Mouse (Mus musculus) megakaryocyte, embryonic 14.5 days (primary cell): Measurements from ENCODE around the gene Pum1. TPM values are rescaled to one million over a fixed set of nuclear protein-coding genes. Genes with fewer than 3 reads are reported as not detected.

Experiments used
- H3K27me3 ChIP-seq: replicated peaks from 2 replicates; pipeline ENCODE3; 2012; ENCODE audit warnings: inconsistent platforms
- H3K36me3 ChIP-seq: replicated peaks from 2 replicates; pipeline ENCODE3; 2012; ENCODE audit warnings: low read length, inconsistent platforms, mixed read lengths
- H3K4me1 ChIP-seq: 2 replicates; pipeline ENCODE4 v1.6.1; 2012; ENCODE audit warnings: inconsistent platforms
- H3K4me3 ChIP-seq: replicated peaks from 2 replicates; pipeline ENCODE3; 2012; ENCODE audit warnings: moderate library complexity, mild to moderate bottlenecking, inconsistent platforms
- H3K9me3 ChIP-seq: 2 replicates; pipeline ENCODE4 v1.6.1; 2012; ENCODE audit warnings: inconsistent platforms
- FLI1 ChIP-seq: IDR thresholded peaks from 2 replicates; pipeline ENCODE4 v1.6.1; 2012; ENCODE audit warnings: low read length, inconsistent platforms, mixed read lengths
- GATA1 ChIP-seq: IDR thresholded peaks from 3 replicates; pipeline ENCODE4 v1.6.1; 2012; ENCODE audit warnings: mixed read lengths, low read length, inconsistent platforms, borderline replicate concordance
- polyA plus RNA-seq: library from polyadenylated mRNA; stranded (reverse); fragments of >175 nt; gene quantifications from 2 replicates; pipeline ENCODE4 v1.2.3, GENCODE M21; 2012; ENCODE audit warnings: low replicate concordance; ENCODE audit not compliant: insufficient read depth

Gene Pum1
- polyA plus RNA-seq, 1 experiment, result 7.0 TPM

DNA sequence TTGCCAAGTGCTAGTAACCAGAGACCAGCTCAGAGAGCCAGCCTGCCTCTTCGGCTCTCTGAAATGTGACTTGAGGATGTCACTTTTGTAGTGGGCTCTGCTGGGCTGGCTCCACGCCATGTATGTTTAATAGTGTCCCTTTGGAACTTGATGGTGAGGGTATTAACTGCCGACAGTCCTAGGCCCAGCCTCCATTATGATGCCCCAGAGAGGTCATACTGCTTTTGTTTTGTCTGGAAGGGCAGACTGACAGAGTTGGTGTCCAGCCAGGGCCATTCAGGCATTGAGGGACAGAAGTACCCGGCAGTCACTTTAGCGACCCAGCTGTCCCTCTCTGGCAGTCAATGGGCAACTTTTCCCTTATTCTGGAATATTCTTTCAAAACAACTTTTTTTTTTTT, 146.7 kb downstream of the Pum1 start:
- no peaks in the 10 kb centered on the region for H3K9me3 ChIP-seq
- no peaks in the 10 kb centered on the region; the same call in 1 of the 2 replicates for H3K4me1 ChIP-seq
- H3K4me3 ChIP-seq, result no peak overlapping the region
- peaks cover 70% of the 10 kb centered on the region for H3K27me3 ChIP-seq
- H3K36me3 ChIP-seq, result no peaks in the 10 kb centered on the region
- TF ChIP-seq FLI1 (no peak), GATA1 (no peak)

DNA sequence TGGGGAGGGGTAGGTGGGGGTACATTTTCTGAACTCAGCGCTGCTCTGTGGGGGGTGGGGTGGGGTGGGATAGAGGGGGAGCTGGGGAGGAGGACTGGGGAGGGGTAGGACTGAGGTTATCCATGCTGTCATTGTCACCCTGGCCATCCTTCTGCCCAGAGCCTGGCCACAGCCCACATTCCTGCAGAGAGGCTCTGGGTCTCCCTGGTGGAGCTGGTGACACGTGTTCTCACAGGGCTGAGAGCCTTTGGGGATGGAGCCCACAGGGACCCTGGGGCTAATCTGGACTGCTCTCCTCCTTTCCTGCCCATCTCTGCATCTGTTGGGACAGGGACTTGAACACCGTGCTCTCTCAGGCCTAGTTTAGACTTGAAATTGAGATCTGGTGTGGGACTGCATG, 147.7 kb downstream of the Pum1 start:
- Histone ChIP-seq H3K36me3 (no peaks in the 10 kb centered on the region), H3K9me3 (no peaks in the 10 kb centered on the region), H3K4me3 (no peak overlapping the region), H3K4me1 (no peaks in the 10 kb centered on the region; the same call in 1 of the 2 replicates), H3K27me3 (peaks cover 70% of the 10 kb centered on the region)
- TF ChIP-seq GATA1 (no peak), FLI1 (no peak)

DNA sequence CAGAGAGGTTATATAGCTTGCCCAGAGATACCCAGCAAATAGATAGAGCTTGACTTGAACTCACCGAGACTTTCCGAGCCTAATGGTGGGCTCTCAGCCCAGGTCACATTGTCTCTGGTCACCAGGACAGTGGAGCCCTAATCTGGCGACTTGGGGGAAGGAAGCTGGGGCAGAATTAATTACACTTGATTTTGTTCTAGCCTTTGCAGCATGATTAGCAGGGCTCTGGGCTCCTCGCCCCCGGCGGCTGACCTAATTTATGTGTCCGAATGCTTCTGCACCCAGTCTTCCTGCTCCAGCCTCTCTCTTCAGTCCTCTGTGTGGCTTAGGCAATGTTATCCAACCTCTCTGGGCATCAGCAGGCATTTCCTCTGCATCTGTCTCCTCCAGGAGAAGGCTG, 148.3 kb downstream of the Pum1 start:
- Histone ChIP-seq H3K36me3 (no peaks in the 10 kb centered on the region), H3K4me3 (no peak overlapping the region), H3K4me1 (no peaks in the 10 kb centered on the region; the same call in 1 of the 2 replicates), H3K27me3 (peaks cover 71% of the 10 kb centered on the region), H3K9me3 (no peaks in the 10 kb centered on the region)
- TF ChIP-seq FLI1 (no peak), GATA1 (no peak)

DNA sequence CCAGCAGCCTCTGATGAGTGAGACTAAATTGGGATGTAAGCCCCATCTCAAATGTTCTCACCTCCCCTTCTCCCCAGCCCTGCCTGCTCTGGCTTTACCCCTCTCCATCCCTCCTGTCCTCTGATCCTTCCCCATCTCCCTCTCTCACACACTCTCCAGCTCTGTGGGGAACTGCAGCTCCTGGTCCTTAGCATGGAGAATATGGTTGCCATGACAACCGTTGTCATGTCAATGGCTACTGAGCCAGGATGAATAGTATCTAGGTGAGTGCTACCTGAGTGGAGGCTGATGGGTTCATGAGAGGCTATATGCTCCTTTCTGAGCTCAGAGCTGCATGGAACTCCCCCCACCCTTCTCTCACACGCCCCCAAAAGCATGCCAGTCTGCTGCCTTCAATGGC, 150.8 kb downstream of the Pum1 start:
- Histone ChIP-seq H3K36me3 (no peaks in the 10 kb centered on the region), H3K4me3 (no peak overlapping the region), H3K9me3 (no peaks in the 10 kb centered on the region), H3K4me1 (no peaks in the 10 kb centered on the region; the same call in 1 of the 2 replicates), H3K27me3 (peaks cover 78% of the 10 kb centered on the region)
- no peak for TF ChIP-seq GATA1
- TF ChIP-seq FLI1, result no peak

DNA sequence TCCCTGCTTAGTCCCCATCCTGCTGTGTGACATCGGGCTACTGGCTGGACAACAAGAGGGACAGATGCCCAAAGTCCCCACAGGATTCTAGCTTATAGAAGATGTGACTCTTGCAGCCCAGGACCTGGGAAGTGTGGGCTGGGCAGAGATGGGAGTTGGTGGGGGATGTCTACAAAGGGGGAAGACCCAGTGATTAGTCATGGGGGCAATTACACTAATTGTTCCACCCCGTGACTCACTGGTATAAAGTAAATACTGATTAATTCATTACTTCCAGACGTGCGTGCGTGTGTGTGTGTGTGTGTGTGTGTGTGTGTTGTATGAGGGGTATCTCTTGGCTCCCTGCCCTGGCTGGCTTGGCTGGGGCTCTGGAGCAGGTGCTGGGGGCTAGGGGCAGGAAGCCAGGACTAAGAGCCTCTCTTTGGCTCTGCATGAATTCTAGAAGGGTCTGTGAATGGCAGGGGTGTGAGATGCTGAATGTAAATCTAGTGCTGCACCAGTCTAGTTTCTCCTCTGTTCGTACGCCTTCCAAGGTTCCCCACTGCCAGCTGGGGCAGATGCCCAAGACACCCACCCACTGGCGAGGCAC, 151.7 kb downstream of the Pum1 start:
- no peaks in the 10 kb centered on the region; the same call in 1 of the 2 replicates for H3K4me1 ChIP-seq
- no peaks in the 10 kb centered on the region for H3K36me3 ChIP-seq
- no peak overlapping the region for H3K4me3 ChIP-seq
- H3K9me3 ChIP-seq, result no peaks in the 10 kb centered on the region
- peaks cover 76% of the 10 kb centered on the region for H3K27me3 ChIP-seq
- TF ChIP-seq FLI1 (no peak), GATA1 (no peak)

DNA sequence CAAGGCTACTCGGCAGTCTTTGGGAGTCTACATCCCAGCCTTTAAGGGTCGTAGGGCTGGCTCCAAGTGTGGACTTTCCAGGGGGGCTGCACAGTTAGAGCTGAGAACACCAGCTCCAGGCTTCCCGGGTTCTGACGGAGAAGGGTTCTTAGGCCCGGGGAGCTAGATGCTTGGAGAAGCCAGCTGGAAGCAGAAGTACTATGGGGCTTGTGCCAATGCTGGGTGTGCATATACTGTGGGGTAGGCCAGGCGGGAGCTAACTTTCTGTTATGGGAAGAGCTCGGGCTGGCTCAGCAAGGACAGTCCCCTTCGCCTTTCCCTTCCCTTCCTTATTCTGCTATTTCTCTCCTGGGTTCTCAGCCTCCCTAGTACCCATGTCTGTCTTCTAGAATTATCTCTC, 152.7 kb downstream of the Pum1 start:
- Histone ChIP-seq H3K4me3 (no peak overlapping the region), H3K9me3 (no peaks in the 10 kb centered on the region), H3K36me3 (no peaks in the 10 kb centered on the region), H3K27me3 (peaks cover 82% of the 10 kb centered on the region), H3K4me1 (peaks cover 4% of the 10 kb centered on the region; the same call in 1 of the 2 replicates)
- TF ChIP-seq GATA1, result no peak
- TF ChIP-seq FLI1, result no peak

DNA sequence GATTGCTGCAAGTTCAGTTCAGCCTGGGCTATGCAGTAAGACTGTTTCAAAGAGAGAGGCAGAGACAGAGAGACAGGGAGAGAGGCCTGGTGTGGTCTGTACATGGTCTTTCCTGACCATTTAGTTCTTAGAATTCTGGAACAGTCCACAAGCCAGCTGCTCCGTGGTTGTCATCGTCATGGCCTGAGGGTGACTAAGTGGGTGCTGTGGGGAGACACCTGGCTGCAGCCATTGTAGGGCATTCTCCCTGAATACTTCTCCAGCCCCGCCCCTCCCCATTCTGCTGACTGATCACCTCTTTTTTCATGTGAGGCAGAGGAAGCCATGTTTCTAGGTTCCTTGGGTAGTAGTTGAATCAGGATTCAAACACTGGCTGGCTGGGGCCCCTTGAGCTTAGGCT, 156.7 kb downstream of the Pum1 start:
- H3K4me3 ChIP-seq, result no peak overlapping the region

DNA sequence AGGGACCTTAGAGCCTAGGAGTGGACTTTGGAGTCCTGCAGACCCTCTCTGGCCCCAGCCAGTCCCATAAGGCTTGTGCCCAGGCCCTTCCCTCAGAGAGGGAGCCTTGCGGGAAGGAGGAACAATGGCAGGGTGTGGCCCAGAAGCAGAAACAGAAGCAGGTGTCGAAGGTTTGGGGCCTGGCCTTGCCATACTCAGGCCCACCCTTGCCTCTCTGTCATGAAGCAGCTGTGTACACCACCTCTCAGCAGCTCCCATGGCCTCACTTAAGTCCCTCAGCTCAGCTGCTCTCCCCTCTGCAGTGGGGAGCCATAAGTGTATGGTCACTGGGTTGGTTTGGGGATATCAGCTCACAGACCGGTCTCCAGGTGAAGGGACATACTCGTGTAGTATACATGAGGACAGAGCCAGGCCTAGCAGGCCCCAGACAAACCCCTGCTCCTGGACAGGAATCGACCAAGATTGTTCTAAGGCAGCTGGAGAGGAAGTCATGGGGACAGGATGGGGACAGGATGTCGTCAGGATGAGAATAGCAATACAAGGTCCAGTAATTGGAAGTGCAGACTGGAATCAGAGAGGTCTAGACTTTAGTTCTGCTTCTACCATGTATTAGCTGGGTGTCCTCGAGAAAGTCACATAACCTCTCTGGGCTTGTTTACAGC, 157.6 kb downstream of the Pum1 start:
- Histone ChIP-seq H3K9me3 (no peaks in the 10 kb centered on the region), H3K4me3 (no peak overlapping the region), H3K36me3 (no peaks in the 10 kb centered on the region), H3K4me1 (peaks cover 6% of the 10 kb centered on the region; the same call in 1 of the 2 replicates), H3K27me3 (peaks cover 72% of the 10 kb centered on the region)
- TF ChIP-seq FLI1 (no peak), GATA1 (no peak)

More for the DNA sequence above, 156.7 kb downstream of the Pum1 start:
- Histone ChIP-seq H3K9me3 (no peaks in the 10 kb centered on the region), H3K4me1 (peaks cover 6% of the 10 kb centered on the region; the same call in 1 of the 2 replicates), H3K36me3 (no peaks in the 10 kb centered on the region), H3K27me3 (peaks cover 75% of the 10 kb centered on the region)
- TF ChIP-seq GATA1 (no peak), FLI1 (no peak)

DNA sequence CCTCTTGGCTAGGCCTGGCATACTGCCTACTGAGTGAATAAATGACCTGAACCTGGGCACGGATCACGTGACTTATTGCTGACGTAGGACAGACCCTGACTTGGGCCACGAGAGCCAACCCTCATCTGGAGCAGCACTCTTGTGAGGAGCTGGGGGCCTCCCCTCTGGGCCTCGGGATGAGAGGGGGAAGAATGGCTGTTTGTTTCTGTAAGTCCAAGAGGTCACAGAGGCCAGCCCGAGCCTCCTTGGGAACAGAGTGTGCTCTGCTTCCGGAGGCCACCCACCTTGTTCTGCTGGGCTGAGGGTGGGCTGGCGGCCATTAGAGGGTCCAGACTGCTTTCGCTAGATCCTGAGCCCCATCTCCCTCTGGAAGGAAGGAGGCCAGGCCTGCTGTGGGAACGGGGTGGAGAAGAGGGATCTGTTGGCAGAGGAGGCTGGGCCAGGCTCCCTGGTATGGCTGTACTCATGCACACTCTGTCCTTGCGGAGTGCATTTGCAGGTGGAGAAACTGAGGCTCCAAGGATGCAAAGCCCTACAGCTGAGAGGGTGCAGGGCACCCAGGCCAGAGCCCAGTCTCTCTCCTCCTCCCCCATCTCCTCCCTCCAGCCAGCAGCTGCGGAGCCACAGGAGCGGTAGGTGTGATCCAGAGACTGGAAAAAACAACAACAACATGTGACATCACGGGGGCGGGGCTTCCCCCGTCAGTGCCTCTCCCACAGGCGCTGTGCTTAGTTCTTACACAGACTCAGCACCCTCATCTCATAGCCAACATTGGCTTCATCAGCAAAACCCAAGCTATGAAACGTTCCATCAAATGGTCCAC, 165.9 kb downstream of the Pum1 start:
- Histone ChIP-seq H3K36me3 (no peaks in the 10 kb centered on the region), H3K4me3 (no peak overlapping the region), H3K27me3 (peaks cover 53% of the 10 kb centered on the region), H3K9me3 (no peaks in the 10 kb centered on the region), H3K4me1 (peaks cover 3% of the 10 kb centered on the region; the same call in 1 of the 2 replicates)
- no peak for TF ChIP-seq FLI1
- TF ChIP-seq GATA1, result no peak

Other genes starting within 250 kb of the Pum1 start
- not detected in 2 replicates for gene Nkain1, start 89.1 kb upstream of the Pum1 start, polyA plus RNA-seq
- 52.8 and 57.2 TPM in 2 replicates for gene Sdc3, start 129.2 kb downstream of the Pum1 start, polyA plus RNA-seq
- 2,077 and 24,581 TPM in 2 replicates for gene Laptm5, start 249.8 kb downstream of the Pum1 start, polyA plus RNA-seq